Mouse (Mus musculus): ENCODE measurements at regions not wholly inside any gene's neighbourhood (a gene's known extent, or its start where the extent isn't known, plus 50 kb on each side); places are given as distances from the start of the nearest gene placed in this dataset.

- no peaks in the 10 kb centered on the region for H3K27me3 ChIP-seq (ENCODE audit: control insufficient read depth, insufficient read depth, low read length)
Measured at GRCm38 (mm10) chr8:26872382-26872781, 104.7 kb upstream of the Zfp703 start.

GRCm38 (mm10) chr8:26872815-26873214 lies 104.3 kb upstream of the Zfp703 start:
- H3K4me2 ChIP-seq (replicated peaks; ENCODE audit: low read depth, low read length), result no peak overlapping the region
- no peaks in the 10 kb centered on the region for H3K27me3 ChIP-seq (ENCODE audit: control insufficient read depth, insufficient read depth, low read length)
- no peak overlapping the region for H3K4me3 ChIP-seq (ENCODE audit: low read depth, low read length)
- 46% methylated on average over 8 of the region's 8 CpGs for WGBS
- no peak for ATAC-seq (ENCODE audit: insufficient number of reproducible peaks, insufficient read depth, low FRiP score, low read depth)
- no peak overlapping the region for H3K9ac ChIP-seq (replicated peaks; ENCODE audit: low read depth, low read length)
- peaks cover 15% of the 10 kb centered on the region; the same call in 1 of the 2 replicates for H3K9me3 ChIP-seq (ENCODE audit: control insufficient read depth, low read depth, low read length)
- H3K36me3 ChIP-seq (ENCODE audit: control insufficient read depth, insufficient read depth, low read length), result no peaks in the 10 kb centered on the region
- no peaks in the 10 kb centered on the region for H3K4me1 ChIP-seq (ENCODE audit: control insufficient read depth, insufficient read depth, low read length)
- H3K27ac ChIP-seq (ENCODE audit: low read length), result no peak overlapping the region

More at GRCm38 (mm10) chr8:26872382-26872781, 104.7 kb upstream of the Zfp703 start:
- no peak overlapping the region for H3K4me3 ChIP-seq (ENCODE audit: low read depth, low read length)
- H3K27ac ChIP-seq (ENCODE audit: low read length), result no peak overlapping the region
- no peak overlapping the region for H3K4me2 ChIP-seq (replicated peaks; ENCODE audit: low read depth, low read length)
- WGBS, result 86% methylated on average over 3 of the region's 3 CpGs
- H3K4me1 ChIP-seq (ENCODE audit: control insufficient read depth, insufficient read depth, low read length), result no peaks in the 10 kb centered on the region
- no peaks in the 10 kb centered on the region for H3K36me3 ChIP-seq (ENCODE audit: control insufficient read depth, insufficient read depth, low read length)
- no peak for ATAC-seq (ENCODE audit: insufficient number of reproducible peaks, insufficient read depth, low FRiP score, low read depth)
- peaks cover 15% of the 10 kb centered on the region; the same call in 1 of the 2 replicates for H3K9me3 ChIP-seq (ENCODE audit: control insufficient read depth, low read depth, low read length)
- H3K9ac ChIP-seq (replicated peaks; ENCODE audit: low read depth, low read length), result no peak overlapping the region

DNA sequence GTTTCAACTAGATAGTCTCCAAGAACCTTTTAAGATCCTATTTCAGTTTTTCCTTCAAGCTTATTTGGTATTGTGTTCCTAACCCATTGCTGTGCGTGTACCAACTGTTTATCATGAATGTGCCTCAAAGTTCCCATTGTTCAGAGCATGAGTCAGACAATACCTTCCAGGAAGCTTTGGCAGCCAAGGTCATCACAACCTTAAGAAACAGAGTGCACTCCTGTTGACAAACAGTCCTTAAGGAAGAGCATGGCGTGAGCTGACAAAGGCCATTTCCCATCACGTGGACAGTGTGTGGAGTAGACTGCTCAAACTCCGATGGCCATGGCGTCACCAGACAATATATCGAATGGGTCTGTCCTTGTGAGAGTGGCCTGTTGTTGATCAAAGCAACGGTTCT lies 96.9 kb upstream of the Zfp703 start:
- Histone ChIP-seq H3K4me3 (ENCODE audit: low read depth, low read length) (no peak overlapping the region), H3K27ac (ENCODE audit: low read length) (no peak overlapping the region; the same call in 1 of the 2 replicates), H3K27me3 (ENCODE audit: control insufficient read depth, insufficient read depth, low read length) (no peaks in the 10 kb centered on the region), H3K36me3 (ENCODE audit: control insufficient read depth, insufficient read depth, low read length) (no peaks in the 10 kb centered on the region), H3K9me3 (ENCODE audit: control insufficient read depth, low read depth, low read length) (no peaks in the 10 kb centered on the region), H3K4me2 (replicated peaks; ENCODE audit: low read depth, low read length) (no peak overlapping the region), H3K9ac (replicated peaks; ENCODE audit: low read depth, low read length) (no peak overlapping the region), H3K4me1 (ENCODE audit: control insufficient read depth, insufficient read depth, low read length) (peaks cover 18% of the 10 kb centered on the region; the same call in 1 of the 2 replicates)
- 78% methylated on average over 7 of the region's 7 CpGs for WGBS
- no peak for ATAC-seq (ENCODE audit: insufficient number of reproducible peaks, insufficient read depth, low FRiP score, low read depth)

- Histone ChIP-seq H3K27ac (ENCODE audit: low read length) (no peak overlapping the region), H3K36me3 (ENCODE audit: control insufficient read depth, insufficient read depth, low read length) (no peaks in the 10 kb centered on the region), H3K9ac (replicated peaks; ENCODE audit: low read depth, low read length) (no peak overlapping the region), H3K4me1 (ENCODE audit: control insufficient read depth, insufficient read depth, low read length) (peaks cover 18% of the 10 kb centered on the region; the same call in 1 of the 2 replicates), H3K9me3 (ENCODE audit: control insufficient read depth, low read depth, low read length) (no peaks in the 10 kb centered on the region), H3K27me3 (ENCODE audit: control insufficient read depth, insufficient read depth, low read length) (no peaks in the 10 kb centered on the region), H3K4me3 (ENCODE audit: low read depth, low read length) (no peak overlapping the region), H3K4me2 (replicated peaks; ENCODE audit: low read depth, low read length) (no peak overlapping the region)
- ATAC-seq (ENCODE audit: insufficient number of reproducible peaks, insufficient read depth, low FRiP score, low read depth), result no peak
- WGBS, result 81% methylated on average over 7 of the region's 7 CpGs
Measured at GRCm38 (mm10) chr8:26881268-26882120, 95.6 kb upstream of the Zfp703 start.

GRCm38 (mm10) chr8:26882616-26883015 lies 94.5 kb upstream of the Zfp703 start:
- Histone ChIP-seq H3K27me3 (ENCODE audit: control insufficient read depth, insufficient read depth, low read length) (no peaks in the 10 kb centered on the region), H3K4me1 (ENCODE audit: control insufficient read depth, insufficient read depth, low read length) (peaks cover 20% of the 10 kb centered on the region; the same call in 1 of the 2 replicates), H3K27ac (ENCODE audit: low read length) (no peak overlapping the region), H3K4me2 (replicated peaks; ENCODE audit: low read depth, low read length) (no peak overlapping the region), H3K4me3 (ENCODE audit: low read depth, low read length) (no peak overlapping the region), H3K9me3 (ENCODE audit: control insufficient read depth, low read depth, low read length) (no peaks in the 10 kb centered on the region), H3K9ac (replicated peaks; ENCODE audit: low read depth, low read length) (no peak overlapping the region), H3K36me3 (ENCODE audit: control insufficient read depth, insufficient read depth, low read length) (no peaks in the 10 kb centered on the region)
- 62% methylated on average over 5 of the region's 5 CpGs for WGBS
- ATAC-seq (ENCODE audit: insufficient number of reproducible peaks, insufficient read depth, low FRiP score, low read depth), result no peak

GRCm38 (mm10) chr8:26883285-26883684 lies 93.8 kb upstream of the Zfp703 start:
- Histone ChIP-seq H3K36me3 (ENCODE audit: control insufficient read depth, insufficient read depth, low read length) (no peaks in the 10 kb centered on the region), H3K27me3 (ENCODE audit: control insufficient read depth, insufficient read depth, low read length) (no peaks in the 10 kb centered on the region), H3K4me2 (replicated peaks; ENCODE audit: low read depth, low read length) (no peak overlapping the region), H3K27ac (ENCODE audit: low read length) (no peak overlapping the region), H3K4me1 (ENCODE audit: control insufficient read depth, insufficient read depth, low read length) (peaks cover 20% of the 10 kb centered on the region; the same call in 1 of the 2 replicates), H3K9me3 (ENCODE audit: control insufficient read depth, low read depth, low read length) (no peaks in the 10 kb centered on the region), H3K4me3 (ENCODE audit: low read depth, low read length) (no peak overlapping the region), H3K9ac (replicated peaks; ENCODE audit: low read depth, low read length) (no peak overlapping the region)
- ATAC-seq (ENCODE audit: insufficient number of reproducible peaks, insufficient read depth, low FRiP score, low read depth), result no peak
- 87% methylated on average over 5 of the region's 5 CpGs for WGBS

GRCm38 (mm10) chr8:26883770-26884169 lies 93.4 kb upstream of the Zfp703 start:
- H3K9me3 ChIP-seq (ENCODE audit: control insufficient read depth, low read depth, low read length), result no peaks in the 10 kb centered on the region
- no peak overlapping the region for H3K27ac ChIP-seq (ENCODE audit: low read length)

GRCm38 (mm10) chr8:26884350-26884749 lies 92.8 kb upstream of the Zfp703 start:
- H3K27me3 ChIP-seq (ENCODE audit: control insufficient read depth, insufficient read depth, low read length), result no peaks in the 10 kb centered on the region
- no peak overlapping the region for H3K9ac ChIP-seq (replicated peaks; ENCODE audit: low read depth, low read length)
- peaks cover 23% of the 10 kb centered on the region for H3K4me1 ChIP-seq (ENCODE audit: control insufficient read depth, insufficient read depth, low read length)
- WGBS, result 25% methylated on average over 13 of the region's 13 CpGs
- no peak overlapping the region for H3K4me3 ChIP-seq (ENCODE audit: low read depth, low read length)
- no peaks in the 10 kb centered on the region for H3K9me3 ChIP-seq (ENCODE audit: control insufficient read depth, low read depth, low read length)
- no peaks in the 10 kb centered on the region for H3K36me3 ChIP-seq (ENCODE audit: control insufficient read depth, insufficient read depth, low read length)
- H3K27ac ChIP-seq (ENCODE audit: low read length), result no peak overlapping the region
- H3K4me2 ChIP-seq (replicated peaks; ENCODE audit: low read depth, low read length), result no peak overlapping the region
- ATAC-seq (ENCODE audit: insufficient number of reproducible peaks, insufficient read depth, low FRiP score, low read depth), result no peak

More at GRCm38 (mm10) chr8:26883770-26884169, 93.4 kb upstream of the Zfp703 start:
- H3K4me3 ChIP-seq (ENCODE audit: low read depth, low read length), result no peak overlapping the region
- no peaks in the 10 kb centered on the region for H3K27me3 ChIP-seq (ENCODE audit: control insufficient read depth, insufficient read depth, low read length)
- no peaks in the 10 kb centered on the region for H3K36me3 ChIP-seq (ENCODE audit: control insufficient read depth, insufficient read depth, low read length)
- no peak for ATAC-seq (ENCODE audit: insufficient number of reproducible peaks, insufficient read depth, low FRiP score, low read depth)
- H3K9ac ChIP-seq (replicated peaks; ENCODE audit: low read depth, low read length), result no peak overlapping the region
- 55% methylated on average over 6 of the region's 6 CpGs for WGBS
- no peak overlapping the region for H3K4me2 ChIP-seq (replicated peaks; ENCODE audit: low read depth, low read length)
- H3K4me1 ChIP-seq (ENCODE audit: control insufficient read depth, insufficient read depth, low read length), result peaks cover 20% of the 10 kb centered on the region; the same call in 1 of the 2 replicates

Measured in stomach, embryonic 14.5 days (tissue).